Mouse (Mus musculus) skeletal muscle tissue, postnatal 0 days (tissue): Measurements from ENCODE around the gene Wnt5a. TPM values are rescaled to one million over a fixed set of nuclear protein-coding genes. Genes with fewer than 3 reads are reported as not detected.

ENCODE experiments used
- polyA plus RNA-seq: library from polyadenylated mRNA; unstranded; fragments of >200 nt; fragmentation: Nextera tagmentation; extraction: Ambion mirVana; gene quantifications from 2 replicates; pipeline ENCODE4 v1.2.1, GENCODE M21; 2015

The Wnt5a gene
- 8.7 and 9.5 TPM in 2 replicates for polyA plus RNA-seq

GRCm38 (mm10) chr14:28504101-28505050 lies at the start of gene Wnt5a:
TSS of gene Wnt5a (plus strand) at chr14:28504750.

